Mouse (Mus musculus): Measurements from ENCODE around the gene Trip10. TPM values are rescaled to one million over a fixed set of nuclear protein-coding genes. Genes with fewer than 3 reads are reported as not detected.
"Not testable (repeated sequence)": the region's sequence is repeated elsewhere in the genome, so short reads cannot be mapped to it uniquely, and the experiment has no call there.

Gene Trip10
- polyA plus RNA-seq, 1 experiment from 2014 or later: 41.6 TPM

DNA sequence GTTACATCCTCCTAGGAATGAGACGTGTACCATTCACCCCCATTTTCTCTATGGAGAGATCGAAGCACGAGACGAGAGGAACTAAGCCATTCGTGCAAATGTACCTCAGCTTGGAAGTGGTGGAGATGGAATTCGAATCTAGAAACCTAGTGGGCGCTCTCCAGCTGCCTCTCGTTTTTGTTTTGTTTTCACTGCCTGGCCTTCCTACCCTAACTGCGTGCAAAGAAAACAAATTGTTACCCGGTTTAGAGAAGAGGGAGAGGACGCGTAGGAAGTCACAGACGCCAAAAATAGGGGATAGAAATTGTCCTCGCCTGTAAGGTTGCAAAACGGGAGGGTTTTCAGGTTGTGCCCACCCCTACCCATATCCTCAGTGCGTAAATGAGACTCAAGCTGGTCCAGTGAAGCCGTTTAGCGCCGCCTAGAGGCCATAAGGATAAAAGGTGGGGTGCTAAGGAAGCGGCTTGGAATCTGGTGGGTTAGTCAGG, 27.4 kb downstream of the Trip10 start:
- no peak overlapping the region; the same call in 1 of the 2 replicates for H3K9ac ChIP-seq (ENCODE audit: low read length)
- DNase-seq (ENCODE audit: low spot score) (peak; percentile 81), ATAC-seq (replicated peaks; ENCODE audit: low FRiP score, low TSS enrichment, low read depth) (no peak; the same call in 1 of the 2 replicates)
- H3K27me3 ChIP-seq (replicated peaks; ENCODE audit: control insufficient read depth, insufficient read depth, low read length): peaks cover 21% of the 10 kb centered on the region
- peak overlapping the region; percentile 45 for H3K4me3 ChIP-seq (ENCODE audit: low read depth, low read length)
- peaks cover 7% of the 10 kb centered on the region for H3K4me1 ChIP-seq (replicated peaks; ENCODE audit: control insufficient read depth, insufficient read depth, low read length)
- WGBS: 1% methylated on average over 20 of the region's 20 CpGs
- no peaks in the 10 kb centered on the region for H3K36me3 ChIP-seq (ENCODE audit: control insufficient read depth, insufficient read depth, low read length)
- H3K4me2 ChIP-seq (ENCODE audit: low read length): peak overlapping the region; percentile 81
- H3K27ac ChIP-seq (ENCODE audit: low read depth): no peak overlapping the region
- H3K9me3 ChIP-seq (ENCODE audit: control insufficient read depth, low read length): no peaks in the 10 kb centered on the region

DNA sequence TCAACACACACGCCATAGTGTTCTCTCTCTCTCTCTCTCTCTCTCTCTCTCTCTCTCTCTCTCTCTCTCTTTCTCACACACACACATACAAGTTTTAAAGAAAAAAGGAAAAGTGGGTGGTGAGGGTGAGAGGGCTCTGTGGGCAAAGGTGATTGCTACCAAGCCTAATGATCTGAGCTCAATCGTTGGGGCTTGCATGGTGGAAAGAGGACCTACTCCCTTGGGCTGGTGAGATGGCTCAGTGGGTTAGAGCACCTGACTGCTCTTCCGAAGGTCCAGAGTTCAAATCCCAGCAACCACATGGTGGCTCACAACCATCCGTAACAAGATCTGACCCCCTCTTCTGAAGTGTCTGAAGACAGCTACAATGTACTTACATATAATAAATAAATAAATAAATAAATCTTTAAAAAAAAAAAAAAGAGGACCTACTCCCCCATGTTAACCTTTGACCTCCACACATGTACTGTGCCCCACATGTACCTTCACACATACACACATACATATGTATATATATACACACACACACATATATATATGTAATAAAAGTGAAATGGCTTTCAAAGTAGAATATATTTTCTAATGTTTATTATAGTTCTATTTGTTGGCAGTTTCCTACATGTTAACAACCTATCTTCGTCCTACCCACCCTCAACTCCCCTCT, 28.5 kb downstream of the Trip10 start:
- peaks cover 21% of the 10 kb centered on the region for H3K27me3 ChIP-seq (replicated peaks; ENCODE audit: control insufficient read depth, insufficient read depth, low read length)
- H3K4me1 ChIP-seq (replicated peaks; ENCODE audit: control insufficient read depth, insufficient read depth, low read length); H3K9me3 ChIP-seq (ENCODE audit: control insufficient read depth, low read length); H3K9ac ChIP-seq (ENCODE audit: low read length); ATAC-seq (replicated peaks; ENCODE audit: low FRiP score, low TSS enrichment, low read depth); DNase-seq (ENCODE audit: low spot score); H3K4me2 ChIP-seq (ENCODE audit: low read length); H3K27ac ChIP-seq (ENCODE audit: low read depth); H3K4me3 ChIP-seq (ENCODE audit: low read depth, low read length); H3K36me3 ChIP-seq (ENCODE audit: control insufficient read depth, insufficient read depth, low read length): not testable (repeated sequence)
- WGBS: 79% methylated on average over 4 of the region's 5 CpGs

DNA sequence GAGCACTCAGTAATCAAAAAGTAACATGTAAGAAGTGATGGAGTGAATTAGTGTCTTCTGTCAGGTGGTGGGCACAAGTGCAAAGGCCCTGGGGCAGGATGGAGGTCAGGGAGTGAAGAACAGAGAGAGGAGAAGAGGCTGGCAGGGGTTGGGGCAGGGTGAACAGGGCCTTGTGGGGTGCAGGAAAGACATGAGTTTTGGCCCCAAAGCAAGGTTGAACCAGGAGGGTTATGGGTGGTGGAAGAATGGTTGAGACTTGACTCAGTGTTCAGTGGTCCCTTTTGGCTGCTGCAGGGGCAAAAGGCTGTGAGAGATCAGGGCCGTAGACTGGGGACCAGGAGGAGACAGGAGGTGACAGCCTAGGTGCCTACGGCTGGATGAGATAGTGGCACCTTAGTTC, 29.3 kb downstream of the Trip10 start:
- H3K27me3 ChIP-seq (replicated peaks; ENCODE audit: control insufficient read depth, insufficient read depth, low read length): peaks cover 21% of the 10 kb centered on the region
- no peak overlapping the region for H3K4me3 ChIP-seq (ENCODE audit: low read depth, low read length)
- WGBS: 86% methylated on average over 2 of the region's 2 CpGs
- H3K9ac ChIP-seq (ENCODE audit: low read length): no peak overlapping the region
- ATAC-seq (replicated peaks; ENCODE audit: low FRiP score, low TSS enrichment, low read depth): no peak
- DNase-seq (ENCODE audit: low spot score): no peak
- no peak overlapping the region for H3K4me2 ChIP-seq (ENCODE audit: low read length)
- no peak overlapping the region for H3K27ac ChIP-seq (ENCODE audit: low read depth)
- no peaks in the 10 kb centered on the region for H3K9me3 ChIP-seq (ENCODE audit: control insufficient read depth, low read length)
- H3K4me1 ChIP-seq (replicated peaks; ENCODE audit: control insufficient read depth, insufficient read depth, low read length): peaks cover 7% of the 10 kb centered on the region
- no peaks in the 10 kb centered on the region for H3K36me3 ChIP-seq (ENCODE audit: control insufficient read depth, insufficient read depth, low read length)

DNA sequence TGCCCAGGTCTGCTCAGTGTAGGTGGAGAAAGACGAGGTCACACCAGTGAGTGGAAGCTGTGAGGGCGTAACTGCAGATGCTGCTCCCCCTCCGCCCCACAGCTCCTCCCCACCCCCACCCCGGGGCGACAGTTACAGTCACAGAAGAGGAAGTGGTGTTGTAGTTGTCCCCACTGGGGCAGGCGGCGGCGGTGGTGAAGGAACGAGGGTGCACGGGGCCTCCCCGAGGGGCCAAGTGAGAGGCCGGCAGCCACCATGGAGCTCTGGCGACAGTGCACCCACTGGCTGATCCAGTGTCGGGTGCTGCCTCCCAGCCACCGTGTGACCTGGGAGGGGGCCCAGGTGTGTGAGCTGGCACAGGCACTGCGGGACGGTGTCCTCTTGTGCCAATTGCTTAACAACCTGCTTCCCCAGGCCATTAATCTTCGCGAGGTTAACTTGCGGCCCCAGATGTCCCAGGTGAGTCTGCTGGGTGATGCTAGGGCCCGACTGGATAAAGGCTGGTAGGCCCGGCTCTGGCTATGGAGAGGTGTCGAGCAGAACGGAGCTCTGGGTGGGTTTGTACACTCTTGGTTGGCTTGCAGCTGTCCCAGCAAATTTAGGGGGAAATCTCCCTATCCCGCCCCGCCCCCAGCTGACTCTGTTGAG, 29.8 kb downstream of the Trip10 start, which contains the start of gene Vav1:
TSS of gene Vav1 (plus strand) at position 158 of the 648 bp plus-strand sequence.
- Histone ChIP-seq H3K4me1 (replicated peaks; ENCODE audit: control insufficient read depth, insufficient read depth, low read length) (peaks cover 7% of the 10 kb centered on the region), H3K9me3 (ENCODE audit: control insufficient read depth, low read length) (no peaks in the 10 kb centered on the region), H3K36me3 (ENCODE audit: control insufficient read depth, insufficient read depth, low read length) (no peaks in the 10 kb centered on the region), H3K27ac (ENCODE audit: low read depth) (no peak within 1 kb of the TSS), H3K4me3 (ENCODE audit: low read depth, low read length) (no peak within 1 kb of the TSS), H3K4me2 (ENCODE audit: low read length) (no peak within 1 kb of the TSS), H3K27me3 (replicated peaks; ENCODE audit: control insufficient read depth, insufficient read depth, low read length) (peaks cover 18% of the 10 kb centered on the region), H3K9ac (ENCODE audit: low read length) (no peak within 1 kb of the TSS)
- WGBS: 67% methylated on average over 24 of the region's 26 CpGs
- no peak for ATAC-seq (replicated peaks; ENCODE audit: low FRiP score, low TSS enrichment, low read depth)
- DNase-seq (ENCODE audit: low spot score): no peak

DNA sequence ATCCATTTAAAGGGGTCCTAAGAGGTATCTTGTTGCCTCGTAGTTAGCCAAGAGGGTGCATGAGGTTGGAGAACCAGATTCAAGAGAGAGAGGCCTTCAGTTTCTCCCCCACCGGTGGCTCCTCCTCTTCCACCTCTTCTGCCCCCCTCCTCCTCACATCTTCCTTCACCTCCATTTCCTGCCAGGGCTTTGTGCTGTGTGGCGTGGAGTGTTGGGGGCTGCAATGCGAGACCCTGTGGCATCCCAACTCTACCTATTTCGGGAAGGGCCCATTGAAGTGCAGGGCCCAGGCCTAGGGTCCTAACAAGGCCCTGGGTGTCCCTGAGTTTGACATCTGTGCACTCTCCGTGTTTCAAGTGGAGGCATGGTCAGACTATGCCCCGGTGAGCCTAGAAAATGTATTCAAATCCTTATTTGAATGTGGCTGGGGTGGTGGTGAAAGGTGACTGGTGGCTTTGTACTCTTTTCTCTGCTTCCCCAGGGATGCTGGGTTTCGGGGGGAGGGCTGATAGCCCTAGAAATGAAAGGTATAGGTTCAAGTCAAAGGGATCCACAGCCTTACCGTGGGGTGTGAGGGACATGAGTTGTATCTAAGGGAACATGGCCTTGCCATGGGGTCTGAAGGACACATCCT, 30.5 kb downstream of the Trip10 start:
- H3K27me3 ChIP-seq (replicated peaks; ENCODE audit: control insufficient read depth, insufficient read depth, low read length): peaks cover 13% of the 10 kb centered on the region
- H3K9ac ChIP-seq (ENCODE audit: low read length): no peak overlapping the region
- H3K27ac ChIP-seq (ENCODE audit: low read depth): no peak overlapping the region
- H3K36me3 ChIP-seq (ENCODE audit: control insufficient read depth, insufficient read depth, low read length): no peaks in the 10 kb centered on the region
- no peak for DNase-seq (ENCODE audit: low spot score)
- no peaks in the 10 kb centered on the region for H3K9me3 ChIP-seq (ENCODE audit: control insufficient read depth, low read length)
- 53% methylated on average over 9 of the region's 9 CpGs for WGBS
- no peak overlapping the region for H3K4me3 ChIP-seq (ENCODE audit: low read depth, low read length)
- no peak overlapping the region for H3K4me2 ChIP-seq (ENCODE audit: low read length)
- peaks cover 7% of the 10 kb centered on the region for H3K4me1 ChIP-seq (replicated peaks; ENCODE audit: control insufficient read depth, insufficient read depth, low read length)
- ATAC-seq (replicated peaks; ENCODE audit: low FRiP score, low TSS enrichment, low read depth): no peak

DNA sequence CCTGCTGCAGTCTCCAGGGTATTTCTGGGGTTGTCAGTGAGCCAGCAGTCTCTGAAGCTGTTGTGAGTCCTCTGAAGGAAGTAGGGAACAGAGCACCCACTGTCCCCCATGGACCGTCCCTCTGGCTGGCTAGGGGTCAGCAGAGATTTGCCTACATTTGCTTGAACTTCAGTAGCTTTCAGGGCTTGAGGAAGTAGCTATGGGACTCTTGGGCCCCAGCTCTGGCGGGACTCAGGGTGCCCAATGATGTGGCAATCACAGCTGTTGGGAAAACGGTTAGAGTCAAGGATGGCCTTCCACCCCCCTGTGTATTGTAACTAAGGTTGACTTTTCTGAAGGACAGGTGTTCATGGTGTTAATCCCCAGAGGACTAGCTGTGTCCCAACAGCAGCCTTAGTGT, 31.2 kb downstream of the Trip10 start:
- Histone ChIP-seq H3K9ac (ENCODE audit: low read length) (no peak overlapping the region), H3K4me1 (replicated peaks; ENCODE audit: control insufficient read depth, insufficient read depth, low read length) (peaks cover 7% of the 10 kb centered on the region), H3K27ac (ENCODE audit: low read depth) (no peak overlapping the region), H3K36me3 (ENCODE audit: control insufficient read depth, insufficient read depth, low read length) (no peaks in the 10 kb centered on the region), H3K4me3 (ENCODE audit: low read depth, low read length) (no peak overlapping the region), H3K27me3 (replicated peaks; ENCODE audit: control insufficient read depth, insufficient read depth, low read length) (peaks cover 8% of the 10 kb centered on the region; the same call in 1 of the 2 replicates), H3K9me3 (ENCODE audit: control insufficient read depth, low read length) (no peaks in the 10 kb centered on the region), H3K4me2 (ENCODE audit: low read length) (no peak overlapping the region)
- WGBS: 74% methylated on average over 3 of the region's 3 CpGs
- ATAC-seq (replicated peaks; ENCODE audit: low FRiP score, low TSS enrichment, low read depth): no peak
- no peak for DNase-seq (ENCODE audit: low spot score)

DNA sequence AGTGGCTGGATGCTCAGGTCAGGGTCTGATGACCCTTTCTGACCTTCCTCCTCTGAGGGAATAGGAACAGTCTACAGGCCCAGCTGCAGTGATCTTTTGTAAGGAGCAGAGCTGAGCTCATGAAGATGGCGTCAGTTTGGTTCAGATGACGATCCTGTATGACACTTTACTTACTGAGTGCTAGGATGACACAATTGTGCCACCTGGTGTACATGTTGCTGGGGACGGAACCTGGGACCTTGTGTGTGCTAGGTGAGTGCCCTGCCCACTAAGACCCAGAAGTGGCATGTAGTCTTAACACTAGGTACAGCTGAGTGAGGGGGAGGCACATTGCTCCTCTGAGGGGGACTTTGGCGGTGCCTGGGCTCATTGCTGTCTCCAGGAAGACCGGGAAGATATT, 34.7 kb downstream of the Trip10 start:
- 71% methylated on average over 5 of the region's 5 CpGs for WGBS
- Histone ChIP-seq H3K9me3 (ENCODE audit: control insufficient read depth, low read length) (no peaks in the 10 kb centered on the region), H3K27ac (ENCODE audit: low read depth) (no peak overlapping the region), H3K9ac (ENCODE audit: low read length) (no peak overlapping the region), H3K36me3 (ENCODE audit: control insufficient read depth, insufficient read depth, low read length) (no peaks in the 10 kb centered on the region), H3K4me2 (ENCODE audit: low read length) (no peak overlapping the region), H3K27me3 (replicated peaks; ENCODE audit: control insufficient read depth, insufficient read depth, low read length) (no peaks in the 10 kb centered on the region), H3K4me3 (ENCODE audit: low read depth, low read length) (no peak overlapping the region), H3K4me1 (replicated peaks; ENCODE audit: control insufficient read depth, insufficient read depth, low read length) (no peaks in the 10 kb centered on the region)
- ATAC-seq (replicated peaks; ENCODE audit: low FRiP score, low TSS enrichment, low read depth) (no peak), DNase-seq (ENCODE audit: low spot score) (no peak)

DNA sequence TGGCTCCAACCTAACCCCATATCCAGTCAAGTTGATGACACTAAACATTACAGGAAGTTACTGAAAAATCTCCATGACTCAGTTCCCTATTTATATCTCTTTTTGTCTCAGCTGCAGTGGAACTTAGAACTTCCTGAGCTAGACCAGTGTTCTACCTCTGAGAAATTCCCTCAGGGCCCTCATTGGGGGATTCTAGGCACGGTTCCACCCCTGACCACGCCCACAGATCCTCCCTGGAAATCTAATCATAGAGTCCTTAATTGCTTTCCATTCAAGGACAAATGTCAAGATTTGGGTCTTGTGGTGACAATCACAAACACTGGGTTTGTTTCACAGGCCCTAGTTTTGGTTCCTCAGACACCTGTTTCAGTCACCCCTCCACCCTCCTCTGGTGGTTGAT, 35.8 kb downstream of the Trip10 start:
- H3K27ac ChIP-seq (ENCODE audit: low read depth): no peak overlapping the region
- WGBS: 66% methylated on average over 2 of the region's 2 CpGs
- H3K4me3 ChIP-seq (ENCODE audit: low read depth, low read length): no peak overlapping the region
- no peak overlapping the region for H3K4me2 ChIP-seq (ENCODE audit: low read length)
- DNase-seq (ENCODE audit: low spot score): no peak
- no peaks in the 10 kb centered on the region for H3K36me3 ChIP-seq (ENCODE audit: control insufficient read depth, insufficient read depth, low read length)
- no peaks in the 10 kb centered on the region for H3K27me3 ChIP-seq (replicated peaks; ENCODE audit: control insufficient read depth, insufficient read depth, low read length)
- no peaks in the 10 kb centered on the region for H3K4me1 ChIP-seq (replicated peaks; ENCODE audit: control insufficient read depth, insufficient read depth, low read length)
- no peak for ATAC-seq (replicated peaks; ENCODE audit: low FRiP score, low TSS enrichment, low read depth)
- no peaks in the 10 kb centered on the region for H3K9me3 ChIP-seq (ENCODE audit: control insufficient read depth, low read length)
- H3K9ac ChIP-seq (ENCODE audit: low read length): no peak overlapping the region

Data from intestine, embryonic 14.5 days (tissue).